Mouse (Mus musculus) hindbrain, postnatal 0 days (tissue): ENCODE measurements around the gene Eln. TPM values are rescaled to one million over a fixed set of nuclear protein-coding genes. Genes with fewer than 3 reads are reported as not detected.

Experiments used
- ATAC-seq: fragments of 200-750 bp; cut with Nextera tagmentation; 2 replicates; pipeline ENCODE4 v1.8.0; 2017; ENCODE audit warnings: mild to moderate bottlenecking, moderate TSS enrichment, moderate library complexity
- DNase-seq: peaks from one replicate; pipeline ENCODE4 v3.0.0-alpha.2; 2015; ENCODE audit warnings: low spot score
- H3K27ac ChIP-seq: fragments of 300-500 bp; sonication (generic); 2 replicates; pipeline ENCODE4 v1.5.1; 2014; ENCODE audit warnings: mild to moderate bottlenecking
- H3K27me3 ChIP-seq: fragments of 300-500 bp; sonication (generic); 2 replicates; pipeline ENCODE4 v1.6.1; 2014; ENCODE audit warnings: low read length, mixed read lengths; ENCODE audit not compliant: insufficient read depth
- H3K36me3 ChIP-seq: fragments of 300-500 bp; sonication (generic); 2 replicates; pipeline ENCODE4 v1.6.1; 2014; ENCODE audit warnings: low read length, mixed read lengths; ENCODE audit not compliant: insufficient read depth
- H3K4me1 ChIP-seq: fragments of 300-500 bp; sonication (generic); 2 replicates; pipeline ENCODE4 v1.6.1; 2014; ENCODE audit warnings: antibody characterized with exemption, low read length, mixed read lengths; ENCODE audit not compliant: insufficient read depth
- H3K4me2 ChIP-seq: fragments of 300-500 bp; sonication (generic); 2 replicates; pipeline ENCODE4 v1.6.1; 2014; ENCODE audit warnings: low read depth, mild to moderate bottlenecking, low read length, moderate library complexity, mixed read lengths
- H3K4me3 ChIP-seq: fragments of 300-500 bp; sonication (generic); 2 replicates; pipeline ENCODE4 v1.5.1; 2014; ENCODE audit warnings: low read length
- H3K9ac ChIP-seq: fragments of 300-500 bp; sonication (generic); replicated peaks from 2 replicates; pipeline ENCODE4 v1.6.1; 2014; ENCODE audit warnings: mild to moderate bottlenecking, low read length, moderate library complexity, mixed read lengths
- H3K9me3 ChIP-seq: fragments of 300-500 bp; sonication (generic); 2 replicates; pipeline ENCODE4 v1.6.1; 2016; ENCODE audit warnings: low read length, mixed read lengths
- CTCF ChIP-seq: IDR thresholded peaks from 2 replicates; pipeline ENCODE4 v1.5.1; 2016; ENCODE audit warnings: antibody characterized with exemption, control low read depth, low read depth
- whole genome bisulfite sequencing: fragments of 180-500 bp; shearing (Covaris S2); extraction: QIAGEN DNeasy Blood & Tissue Kit; methylation state at CpG from one replicate; pipeline ENCODE4 v1.1.7; 2014; 5-methylcytosine and 5-hydroxymethylcytosine counted together
- polyA plus RNA-seq: library from polyadenylated mRNA; unstranded; fragments of >200 nt; fragmentation: Nextera tagmentation; extraction: Ambion mirVana; gene quantifications from 2 replicates; pipeline ENCODE4 v1.2.1, GENCODE M21; 2015
- total RNA-seq: library from RNA; depleted of rRNA; stranded (reverse); fragments of >200 nt; gene quantifications from 2 replicates; pipeline ENCODE4 v1.2.3, GENCODE M21; 2014

Gene Eln
- total and polyA plus RNA-seq, 2 experiments from 2014 or later: 43.3 to 47.4 TPM

GRCm38 (mm10) chr5:134761409-134762124 is 14.4 kb upstream of the Eln start:
- Histone ChIP-seq H3K27me3 (no peaks in the 10 kb centered on the region), H3K4me2 (no peak overlapping the region), H3K4me3 (no peak overlapping the region), H3K36me3 (no peaks in the 10 kb centered on the region), H3K27ac (peak overlapping the region; percentile 41; the same call in 1 of the 2 replicates), H3K9me3 (no peaks in the 10 kb centered on the region), H3K9ac (no peak overlapping the region), H3K4me1 (peaks cover 8% of the 10 kb centered on the region; the same call in 1 of the 2 replicates)
- TF ChIP-seq CTCF: no peak
- peak; percentile 71 for DNase-seq
- ATAC-seq: peak; percentile 38; the same call in 1 of the 2 replicates
- WGBS: 43% methylated on average over 18 of the region's 18 CpGs

GRCm38 (mm10) chr5:134756031-134756430 is 8.9 kb upstream of the Eln start:
- TF ChIP-seq CTCF: no peak
- no peak overlapping the region for H3K4me2 ChIP-seq
- H3K27ac ChIP-seq: no peak overlapping the region
- H3K27me3 ChIP-seq: no peaks in the 10 kb centered on the region
- 28% methylated on average over 13 of the region's 13 CpGs for WGBS
- no peak overlapping the region for H3K9ac ChIP-seq
- no peak overlapping the region for H3K4me3 ChIP-seq
- DNase-seq: no peak
- H3K36me3 ChIP-seq: no peaks in the 10 kb centered on the region
- no peaks in the 10 kb centered on the region for H3K9me3 ChIP-seq
- H3K4me1 ChIP-seq: no peaks in the 10 kb centered on the region
- ATAC-seq: no peak

- DNase-seq (no peak), ATAC-seq (no peak)
- H3K27ac ChIP-seq: no peak overlapping the region
- H3K9ac ChIP-seq: no peak overlapping the region
- H3K4me2 ChIP-seq: no peak overlapping the region
- TF ChIP-seq CTCF: no peak
- no peaks in the 10 kb centered on the region for H3K4me1 ChIP-seq
- H3K4me3 ChIP-seq: no peak overlapping the region
- H3K9me3 ChIP-seq: no peaks in the 10 kb centered on the region
- H3K27me3 ChIP-seq: no peaks in the 10 kb centered on the region
- 56% methylated on average over 10 of the region's 10 CpGs for WGBS
- no peaks in the 10 kb centered on the region for H3K36me3 ChIP-seq
Observed at GRCm38 (mm10) chr5:134754096-134754495, 7.0 kb upstream of the Eln start.

- no peak overlapping the region for H3K27ac ChIP-seq
- WGBS: 89% methylated on average over 7 of the region's 7 CpGs
- no peak for TF ChIP-seq CTCF
Observed at GRCm38 (mm10) chr5:134750469-134750868, 3.3 kb upstream of the Eln start.

GRCm38 (mm10) chr5:134747947-134748618 is 960 bp upstream of the Eln start:
- Histone ChIP-seq H3K4me1 (peaks cover 10% of the 10 kb centered on the region; the same call in 1 of the 2 replicates), H3K27me3 (no peaks in the 10 kb centered on the region), H3K4me3 (no peak overlapping the region), H3K9me3 (no peaks in the 10 kb centered on the region), H3K9ac (no peak overlapping the region), H3K4me2 (peak overlapping the region; percentile 83), H3K27ac (peak overlapping the region; percentile 58; the same call in 1 of the 2 replicates), H3K36me3 (no peaks in the 10 kb centered on the region)
- TF ChIP-seq CTCF: peak; percentile 94
- DNase-seq: peak; percentile 78
- WGBS: 52% methylated on average over 6 of the region's 6 CpGs
- ATAC-seq: peak; percentile 33

More at GRCm38 (mm10) chr5:134750469-134750868, 3.3 kb upstream of the Eln start:
- Histone ChIP-seq H3K4me1 (peaks cover 10% of the 10 kb centered on the region; the same call in 1 of the 2 replicates), H3K4me3 (no peak overlapping the region), H3K9ac (no peak overlapping the region), H3K36me3 (no peaks in the 10 kb centered on the region), H3K9me3 (no peaks in the 10 kb centered on the region), H3K4me2 (no peak overlapping the region), H3K27me3 (no peaks in the 10 kb centered on the region)
- ATAC-seq (no peak), DNase-seq (no peak)

- Histone ChIP-seq H3K4me3 (peak overlapping the region; percentile 46), H3K36me3 (no peaks in the 10 kb centered on the region), H3K27ac (peak overlapping the region; percentile 58; the same call in 1 of the 2 replicates), H3K9me3 (no peaks in the 10 kb centered on the region), H3K4me2 (peak overlapping the region; percentile 83), H3K4me1 (peaks cover 11% of the 10 kb centered on the region; the same call in 1 of the 2 replicates), H3K27me3 (no peaks in the 10 kb centered on the region), H3K9ac (peak overlapping the region; percentile 60; the same call in 1 of the 2 replicates)
- DNase-seq (peak; percentile 84), ATAC-seq (peak; percentile 91)
- no peak for TF ChIP-seq CTCF
- WGBS: 9% methylated on average over 7 of the region's 11 CpGs
Observed at GRCm38 (mm10) chr5:134747512-134747893, 380 bp upstream of the Eln start.
